Mouse (Mus musculus) heart, embryonic 11.5 days (tissue): ENCODE data around the gene Sh3bp1. TPM values are rescaled to one million over a fixed set of nuclear protein-coding genes. Genes with fewer than 3 reads are reported as not detected.

Source experiments
- ATAC-seq: fragments of 200-750 bp; cut with Nextera tagmentation; replicated peaks from 2 replicates; pipeline ENCODE4 v1.8.0; 2017; ENCODE audit warnings: moderate library complexity; ENCODE audit not compliant: insufficient number of reproducible peaks, low FRiP score, low TSS enrichment
- H3K27ac ChIP-seq: fragments of 300-500 bp; sonication (generic); 2 replicates; pipeline ENCODE4 v1.5.1; 2014; ENCODE audit warnings: mild to moderate bottlenecking, low read depth, low read length
- H3K27me3 ChIP-seq: fragments of 300-500 bp; sonication (generic); 2 replicates; pipeline ENCODE4 v1.6.1; 2014; ENCODE audit warnings: mild to moderate bottlenecking, low read length, mixed read lengths; ENCODE audit not compliant: control insufficient read depth, insufficient read depth
- H3K36me3 ChIP-seq: fragments of 300-500 bp; sonication (generic); 2 replicates; pipeline ENCODE4 v1.6.1; 2014; ENCODE audit warnings: mild to moderate bottlenecking, low read length, moderate library complexity, mixed read lengths; ENCODE audit not compliant: control insufficient read depth, insufficient read depth
- H3K4me1 ChIP-seq: fragments of 300-500 bp; sonication (generic); 2 replicates; pipeline ENCODE4 v1.6.1; 2014; ENCODE audit warnings: low read length; ENCODE audit not compliant: control insufficient read depth, insufficient read depth
- H3K4me2 ChIP-seq: fragments of 300-500 bp; sonication (generic); 2 replicates; pipeline ENCODE4 v1.6.1; 2014; ENCODE audit warnings: mild to moderate bottlenecking, moderate library complexity
- H3K4me3 ChIP-seq: fragments of 300-500 bp; sonication (generic); 2 replicates; pipeline ENCODE4 v1.5.1; 2014; ENCODE audit warnings: low read depth, low read length
- H3K9ac ChIP-seq: fragments of 300-500 bp; sonication (generic); 2 replicates; pipeline ENCODE4 v1.6.1; 2014; ENCODE audit warnings: mild to moderate bottlenecking, low read depth, low read length, moderate library complexity
- H3K9me3 ChIP-seq: fragments of 300-500 bp; sonication (generic); replicated peaks from 2 replicates; pipeline ENCODE4 v1.6.1; 2016; ENCODE audit warnings: low read length; ENCODE audit not compliant: control insufficient read depth
- WGBS: fragments of 180-500 bp; shearing (Covaris S2); extraction: QIAGEN DNeasy Blood & Tissue Kit; methylation state at CpG from one replicate; pipeline ENCODE4 v1.1.7; 2014; ENCODE audit not compliant: insufficient replicate concordance; 5-methylcytosine and 5-hydroxymethylcytosine counted together
- polyA plus RNA-seq: library from polyadenylated mRNA; unstranded; fragments of >200 nt; fragmentation: Nextera tagmentation; extraction: Ambion mirVana; gene quantifications from 2 replicates; pipeline ENCODE4 v1.2.1, GENCODE M21; 2014

Gene Sh3bp1
- polyA plus RNA-seq, 1 experiment from 2014 or later: 25.0 TPM

DNA sequence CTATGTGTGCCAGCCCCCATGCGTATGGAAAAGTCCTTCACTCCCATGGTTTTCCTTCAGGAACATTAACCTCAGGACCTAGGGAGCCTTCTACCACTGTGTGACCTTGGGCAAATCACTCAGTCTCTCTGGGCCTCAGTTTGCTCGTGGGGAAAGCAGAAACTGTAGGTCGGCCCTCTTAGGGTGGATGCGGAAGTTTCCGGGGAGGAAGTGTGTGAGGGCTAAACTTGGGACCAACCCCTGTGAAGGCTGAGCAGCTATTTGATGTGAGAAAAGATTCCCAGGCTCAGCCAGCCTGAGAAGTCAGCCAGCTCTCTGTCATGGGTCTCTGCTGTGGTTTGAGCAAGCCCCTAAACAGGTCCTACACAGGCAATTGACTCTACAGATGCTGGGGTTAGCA, 37.3 kb upstream of the Sh3bp1 start:
- no peaks in the 10 kb centered on the region for H3K9me3 ChIP-seq
- no peak for ATAC-seq
- no peak overlapping the region for H3K9ac ChIP-seq
- 0 out of 2 replicates have a peak, but pooled peaks cover 7% of the 10 kb centered on the region for H3K4me1 ChIP-seq
- H3K4me2 ChIP-seq: no peak overlapping the region
- WGBS: 88% methylated on average over 5 of the region's 5 CpGs
- no peak overlapping the region for H3K4me3 ChIP-seq
- no peaks in the 10 kb centered on the region for H3K36me3 ChIP-seq
- H3K27me3 ChIP-seq: no peaks in the 10 kb centered on the region
- H3K27ac ChIP-seq: no peak overlapping the region

GRCm38 (mm10) chr15:78863154-78863553, 36.4 kb upstream of the Sh3bp1 start:
- WGBS: 73% methylated on average over 2 of the region's 2 CpGs
- no peak overlapping the region for H3K4me2 ChIP-seq
- H3K27ac ChIP-seq: no peak overlapping the region
- H3K9me3 ChIP-seq: no peaks in the 10 kb centered on the region
- 0 out of 2 replicates have a peak, but pooled peaks cover 7% of the 10 kb centered on the region for H3K4me1 ChIP-seq
- no peak overlapping the region for H3K4me3 ChIP-seq
- no peaks in the 10 kb centered on the region for H3K27me3 ChIP-seq
- no peak overlapping the region for H3K9ac ChIP-seq
- ATAC-seq: no peak
- no peaks in the 10 kb centered on the region for H3K36me3 ChIP-seq

DNA sequence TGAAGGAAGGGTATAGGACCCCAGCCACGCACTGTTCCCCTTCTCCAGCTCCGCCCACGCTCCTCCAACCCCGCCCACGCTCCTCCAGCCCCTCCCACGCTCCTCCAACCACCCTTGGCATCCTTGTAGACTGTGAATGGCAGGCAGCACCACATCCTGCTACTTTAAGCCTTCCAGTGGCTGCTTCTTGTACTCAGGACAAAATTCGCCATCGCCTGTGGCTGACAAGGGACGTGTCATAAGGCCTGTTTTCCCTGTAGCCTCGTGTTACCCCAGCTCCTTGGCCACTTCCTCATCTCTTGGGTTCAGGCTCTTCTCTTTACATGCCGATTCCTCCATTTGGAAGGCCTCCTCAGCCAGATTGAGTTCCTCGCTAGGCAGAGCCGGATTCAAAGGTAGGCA, 35.7 kb upstream of the Sh3bp1 start:
- no peak overlapping the region for H3K9ac ChIP-seq
- H3K27me3 ChIP-seq: no peaks in the 10 kb centered on the region
- no peaks in the 10 kb centered on the region for H3K36me3 ChIP-seq
- 40% methylated on average over 13 of the region's 13 CpGs for WGBS
- H3K4me3 ChIP-seq: no peak overlapping the region
- no peak overlapping the region for H3K4me2 ChIP-seq
- no peak overlapping the region for H3K27ac ChIP-seq
- no peaks in the 10 kb centered on the region for H3K9me3 ChIP-seq
- no peak for ATAC-seq
- peaks cover 10% of the 10 kb centered on the region; the same call in 1 of the 2 replicates for H3K4me1 ChIP-seq

DNA sequence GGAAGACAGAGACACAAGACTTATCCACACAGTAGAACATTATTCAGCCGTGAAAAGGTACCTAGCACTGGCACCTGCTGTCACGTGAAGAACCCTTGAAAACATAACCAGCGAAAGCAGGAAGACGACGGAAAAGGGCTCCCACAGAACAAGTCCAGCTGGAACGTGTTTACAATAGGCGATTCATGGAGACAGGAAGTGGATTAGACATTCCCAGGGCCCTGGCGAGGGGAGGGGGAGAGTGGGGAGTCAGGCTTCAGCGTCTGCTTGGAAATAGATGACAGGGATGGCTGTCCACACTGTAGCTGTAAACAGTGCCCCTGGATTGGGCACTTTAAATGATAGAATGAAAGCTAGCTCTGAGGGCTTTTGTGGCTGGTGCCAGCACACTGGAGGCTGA, 31.2 kb upstream of the Sh3bp1 start:
- Histone ChIP-seq H3K36me3 (no peaks in the 10 kb centered on the region), H3K9ac (0 out of 2 replicates have a peak overlapping the region, but pooled peaks have one; percentile 16), H3K27ac (peak overlapping the region; percentile 63), H3K4me3 (no peak overlapping the region), H3K9me3 (no peaks in the 10 kb centered on the region), H3K27me3 (no peaks in the 10 kb centered on the region), H3K4me1 (peaks cover 10% of the 10 kb centered on the region; the same call in 1 of the 2 replicates), H3K4me2 (no peak overlapping the region)
- peak; percentile 1; the same call in 1 of the 2 replicates for ATAC-seq
- 36% methylated on average over 9 of the region's 9 CpGs for WGBS

GRCm38 (mm10) chr15:78868826-78869233, 30.7 kb upstream of the Sh3bp1 start:
- 0 out of 2 replicates have a peak overlapping the region, but pooled peaks have one; percentile 10 for H3K9ac ChIP-seq
- ATAC-seq: no peak; the same call in 1 of the 2 replicates
- peaks cover 7% of the 10 kb centered on the region; the same call in 1 of the 2 replicates for H3K4me1 ChIP-seq
- no peaks in the 10 kb centered on the region for H3K27me3 ChIP-seq
- peak overlapping the region; percentile 63 for H3K27ac ChIP-seq
- WGBS: 61% methylated on average over 7 of the region's 7 CpGs
- no peaks in the 10 kb centered on the region for H3K9me3 ChIP-seq
- H3K4me3 ChIP-seq: no peak overlapping the region
- no peaks in the 10 kb centered on the region for H3K36me3 ChIP-seq
- H3K4me2 ChIP-seq: no peak overlapping the region

DNA sequence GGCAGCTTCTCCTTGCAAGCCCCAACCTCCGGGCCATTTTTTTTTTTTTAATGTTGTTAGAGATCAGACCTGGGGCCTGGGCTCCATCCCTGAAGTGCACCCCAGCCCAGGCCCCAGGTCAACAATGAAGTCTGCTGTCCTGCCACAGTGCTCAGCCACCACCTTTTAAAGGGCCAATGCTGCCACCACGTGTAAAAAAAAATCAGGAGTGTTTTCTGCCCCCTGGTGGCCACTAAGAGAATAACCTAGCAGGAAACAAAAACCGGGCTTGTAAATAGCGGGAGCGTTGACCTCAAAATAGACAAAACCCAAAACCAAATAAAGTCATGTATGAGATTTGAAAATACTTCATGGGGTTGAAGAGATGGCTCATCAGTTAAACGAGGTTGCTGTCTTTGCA, 29.8 kb upstream of the Sh3bp1 start:
- Histone ChIP-seq H3K36me3 (no peaks in the 10 kb centered on the region), H3K4me1 (peaks cover 7% of the 10 kb centered on the region; the same call in 1 of the 2 replicates), H3K4me3 (no peak overlapping the region), H3K27ac (no peak overlapping the region), H3K9ac (no peak overlapping the region), H3K9me3 (no peaks in the 10 kb centered on the region), H3K27me3 (no peaks in the 10 kb centered on the region), H3K4me2 (no peak overlapping the region)
- 24% methylated on average over 6 of the region's 6 CpGs for WGBS
- ATAC-seq: no peak

DNA sequence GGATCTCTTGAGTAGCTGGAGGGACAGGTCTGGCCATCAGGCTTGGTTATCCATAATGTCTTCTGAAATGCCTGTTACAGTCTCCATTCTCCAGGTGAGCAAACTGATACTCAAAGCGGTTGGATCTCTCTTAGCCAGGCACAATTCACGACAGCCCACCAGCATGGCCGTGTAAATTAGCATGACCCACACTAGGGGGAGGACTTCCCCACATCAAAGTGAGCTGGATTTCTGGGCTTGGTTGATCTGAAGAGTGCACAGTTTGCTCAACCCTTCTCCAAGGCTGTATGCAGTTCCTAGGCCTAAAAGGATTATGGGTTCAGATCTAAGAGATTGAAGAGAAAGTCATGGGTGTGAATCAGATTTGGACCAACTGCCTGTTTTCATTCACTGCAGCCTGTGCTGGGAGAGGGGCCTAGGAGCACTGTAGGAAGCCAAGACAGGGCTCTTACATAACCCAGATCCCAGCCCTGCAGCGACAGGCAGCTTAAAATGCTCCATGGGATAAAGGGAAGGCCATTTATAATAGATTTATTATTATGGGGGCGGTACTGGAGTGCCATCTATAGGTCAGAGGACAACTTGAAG, 27.5 kb upstream of the Sh3bp1 start:
- Histone ChIP-seq H3K4me2 (no peak overlapping the region), H3K27ac (no peak overlapping the region), H3K9me3 (no peaks in the 10 kb centered on the region), H3K4me3 (no peak overlapping the region), H3K9ac (no peak overlapping the region), H3K36me3 (no peaks in the 10 kb centered on the region), H3K27me3 (no peaks in the 10 kb centered on the region), H3K4me1 (peaks cover 13% of the 10 kb centered on the region)
- ATAC-seq: no peak
- WGBS: 48% methylated on average over 5 of the region's 5 CpGs

DNA sequence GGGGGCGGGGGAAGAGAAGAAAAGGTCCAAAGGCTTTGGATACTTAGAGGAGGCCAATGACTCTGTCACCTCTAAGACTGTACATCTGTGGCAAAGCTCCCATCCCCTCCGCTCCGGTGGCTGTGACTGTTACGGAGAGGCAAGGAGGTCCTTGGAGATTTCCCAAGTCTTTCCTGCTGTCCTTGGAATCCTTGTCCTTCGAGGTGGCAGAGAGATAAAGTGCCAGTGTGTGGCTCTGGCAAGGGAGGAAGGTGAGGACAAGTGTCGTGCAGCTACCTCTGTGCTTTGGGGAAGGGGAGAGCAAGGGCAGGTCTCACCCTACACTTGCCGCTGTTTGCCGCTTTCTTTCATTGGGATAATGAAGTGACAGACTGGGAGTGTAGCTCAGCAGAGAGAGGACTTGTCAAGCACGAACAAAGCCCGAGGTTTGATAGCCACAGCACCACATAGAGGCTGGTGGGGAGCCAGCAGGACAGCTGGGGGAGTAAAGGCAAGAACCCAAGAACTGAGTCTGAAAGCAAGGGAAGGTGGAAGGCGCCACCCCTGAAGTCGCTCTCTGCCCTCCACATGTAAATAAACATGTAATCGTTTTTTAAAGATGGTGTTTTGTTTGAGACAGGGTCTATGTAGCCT, 25.6 kb upstream of the Sh3bp1 start:
- H3K9ac ChIP-seq: peak overlapping the region; percentile 23; the same call in 1 of the 2 replicates
- no peak for ATAC-seq
- H3K4me1 ChIP-seq: peaks cover 15% of the 10 kb centered on the region
- H3K36me3 ChIP-seq: no peaks in the 10 kb centered on the region
- no peak overlapping the region for H3K27ac ChIP-seq
- no peaks in the 10 kb centered on the region for H3K9me3 ChIP-seq
- WGBS: 42% methylated on average over 13 of the region's 13 CpGs
- H3K4me2 ChIP-seq: no peak overlapping the region
- H3K27me3 ChIP-seq: no peaks in the 10 kb centered on the region
- H3K4me3 ChIP-seq: no peak overlapping the region
